Mouse (Mus musculus): ENCODE data around the gene Gm19402. TPM values are rescaled to one million over a fixed set of nuclear protein-coding genes. Genes with fewer than 3 reads are reported as not detected.

Gm19402 gene
- polyA plus RNA-seq (2014; fragmentation: Illumina TruSeq; extraction: RNeasy Lipid Tissue Mini Kit (QIAGEN cat#74804); ENCODE audit: insufficient read depth, low read depth, low replicate concordance), result not detected

GRCm38 (mm10) chr10:77690356-77690807 lies at the start of gene Gm19402:
Gene Gm19402, minus strand, starts transcription at chr10:77690757.

GRCm38 (mm10) chr10:77726186-77726585 lies 35.6 kb upstream of the Gm19402 start, which contains the start of gene Gm10100:
Gene Gm10100, plus strand, starts transcription at chr10:77726486.

GRCm38 (mm10) chr10:77720299-77720698 lies 29.7 kb upstream of the Gm19402 start, which contains the start of gene Krtap12-1:
Gene Krtap12-1, plus strand, starts transcription at chr10:77720599.

GRCm38 (mm10) chr10:77715507-77715906 lies 24.9 kb upstream of the Gm19402 start, which contains the start of gene Gm10142:
Gene Gm10142, plus strand, starts transcription at chr10:77715807.

GRCm38 (mm10) chr10:77711157-77711556 lies 20.6 kb upstream of the Gm19402 start, which contains the start of gene Gm10024:
Gene Gm10024, plus strand, starts transcription at chr10:77711457.

GRCm38 (mm10) chr10:77706326-77706725 lies 15.8 kb upstream of the Gm19402 start, which contains the start of gene Gm10272:
Gene Gm10272, plus strand, starts transcription at chr10:77706626.

GRCm38 (mm10) chr10:77697133-77697532 lies 6.6 kb upstream of the Gm19402 start, which contains the start of gene Gm9508:
Gene Gm9508, minus strand, starts transcription at chr10:77697233.

GRCm38 (mm10) chr10:77685895-77686664 lies 4.5 kb downstream of the Gm19402 start, which contains the start of gene Tspear:
Gene Tspear, plus strand, starts transcription at chr10:77686569.

Other genes starting within 250 kb of the Gm19402 start
- 16.8 TPM for gene Fam207a, start 175.0 kb downstream of the Gm19402 start, polyA plus RNA-seq (2014; fragmentation: Illumina TruSeq; extraction: RNeasy Lipid Tissue Mini Kit (QIAGEN cat#74804); ENCODE audit: insufficient read depth, low read depth, low replicate concordance)
- gene Itgb2, start 160.5 kb downstream of the Gm19402 start, polyA plus RNA-seq (2014; fragmentation: Illumina TruSeq; extraction: RNeasy Lipid Tissue Mini Kit (QIAGEN cat#74804); ENCODE audit: insufficient read depth, low read depth, low replicate concordance), result 40.3 TPM
- 165 TPM for gene Pttg1ip, start 109.0 kb downstream of the Gm19402 start, polyA plus RNA-seq (2014; fragmentation: Illumina TruSeq; extraction: RNeasy Lipid Tissue Mini Kit (QIAGEN cat#74804); ENCODE audit: insufficient read depth, low read depth, low replicate concordance)
- 119 TPM for gene Sumo3, start 84.7 kb downstream of the Gm19402 start, polyA plus RNA-seq (2014; fragmentation: Illumina TruSeq; extraction: RNeasy Lipid Tissue Mini Kit (QIAGEN cat#74804); ENCODE audit: insufficient read depth, low read depth, low replicate concordance)
- gene Gm49325, start 84.6 kb downstream of the Gm19402 start, polyA plus RNA-seq (2014; fragmentation: Illumina TruSeq; extraction: RNeasy Lipid Tissue Mini Kit (QIAGEN cat#74804); ENCODE audit: insufficient read depth, low read depth, low replicate concordance), result 1.5 TPM
- gene Ube2g2, start 68.5 kb downstream of the Gm19402 start, polyA plus RNA-seq (2014; fragmentation: Illumina TruSeq; extraction: RNeasy Lipid Tissue Mini Kit (QIAGEN cat#74804); ENCODE audit: insufficient read depth, low read depth, low replicate concordance), result 44.6 TPM
- gene Tspear, start 4.2 kb downstream of the Gm19402 start, polyA plus RNA-seq (2014; fragmentation: Illumina TruSeq; extraction: RNeasy Lipid Tissue Mini Kit (QIAGEN cat#74804); ENCODE audit: insufficient read depth, low read depth, low replicate concordance), result not detected
- gene Gm9508, start 6.5 kb upstream of the Gm19402 start, polyA plus RNA-seq (2014; fragmentation: Illumina TruSeq; extraction: RNeasy Lipid Tissue Mini Kit (QIAGEN cat#74804); ENCODE audit: insufficient read depth, low read depth, low replicate concordance), result not detected
- gene Gm10272, start 15.9 kb upstream of the Gm19402 start, polyA plus RNA-seq (2014; fragmentation: Illumina TruSeq; extraction: RNeasy Lipid Tissue Mini Kit (QIAGEN cat#74804); ENCODE audit: insufficient read depth, low read depth, low replicate concordance), result not detected
- gene Gm10024, start 20.7 kb upstream of the Gm19402 start, polyA plus RNA-seq (2014; fragmentation: Illumina TruSeq; extraction: RNeasy Lipid Tissue Mini Kit (QIAGEN cat#74804); ENCODE audit: insufficient read depth, low read depth, low replicate concordance), result not detected
- gene Gm10142, start 25.1 kb upstream of the Gm19402 start, polyA plus RNA-seq (2014; fragmentation: Illumina TruSeq; extraction: RNeasy Lipid Tissue Mini Kit (QIAGEN cat#74804); ENCODE audit: insufficient read depth, low read depth, low replicate concordance), result not detected
- gene Krtap12-1, start 29.8 kb upstream of the Gm19402 start, polyA plus RNA-seq (2014; fragmentation: Illumina TruSeq; extraction: RNeasy Lipid Tissue Mini Kit (QIAGEN cat#74804); ENCODE audit: insufficient read depth, low read depth, low replicate concordance), result not detected
- not detected for gene Gm10100, start 35.7 kb upstream of the Gm19402 start, polyA plus RNA-seq (2014; fragmentation: Illumina TruSeq; extraction: RNeasy Lipid Tissue Mini Kit (QIAGEN cat#74804); ENCODE audit: insufficient read depth, low read depth, low replicate concordance)
- not detected for gene Gm18596, start 51.9 kb upstream of the Gm19402 start, polyA plus RNA-seq (2014; fragmentation: Illumina TruSeq; extraction: RNeasy Lipid Tissue Mini Kit (QIAGEN cat#74804); ENCODE audit: insufficient read depth, low read depth, low replicate concordance)
- not detected for gene Gm9736, start 60.6 kb upstream of the Gm19402 start, polyA plus RNA-seq (2014; fragmentation: Illumina TruSeq; extraction: RNeasy Lipid Tissue Mini Kit (QIAGEN cat#74804); ENCODE audit: insufficient read depth, low read depth, low replicate concordance)
- gene Gm3233, start 68.9 kb upstream of the Gm19402 start, polyA plus RNA-seq (2014; fragmentation: Illumina TruSeq; extraction: RNeasy Lipid Tissue Mini Kit (QIAGEN cat#74804); ENCODE audit: insufficient read depth, low read depth, low replicate concordance), result not detected
- not detected for gene Gm3238, start 80.6 kb upstream of the Gm19402 start, polyA plus RNA-seq (2014; fragmentation: Illumina TruSeq; extraction: RNeasy Lipid Tissue Mini Kit (QIAGEN cat#74804); ENCODE audit: insufficient read depth, low read depth, low replicate concordance)
- gene Gm7138, start 86.2 kb upstream of the Gm19402 start, polyA plus RNA-seq (2014; fragmentation: Illumina TruSeq; extraction: RNeasy Lipid Tissue Mini Kit (QIAGEN cat#74804); ENCODE audit: insufficient read depth, low read depth, low replicate concordance), result not detected
- not detected for gene Gm3250, start 91.8 kb upstream of the Gm19402 start, polyA plus RNA-seq (2014; fragmentation: Illumina TruSeq; extraction: RNeasy Lipid Tissue Mini Kit (QIAGEN cat#74804); ENCODE audit: insufficient read depth, low read depth, low replicate concordance)
- not detected for gene Gm7137, start 97.4 kb upstream of the Gm19402 start, polyA plus RNA-seq (2014; fragmentation: Illumina TruSeq; extraction: RNeasy Lipid Tissue Mini Kit (QIAGEN cat#74804); ENCODE audit: insufficient read depth, low read depth, low replicate concordance)
- gene Gm9639, start 104.3 kb upstream of the Gm19402 start, polyA plus RNA-seq (2014; fragmentation: Illumina TruSeq; extraction: RNeasy Lipid Tissue Mini Kit (QIAGEN cat#74804); ENCODE audit: insufficient read depth, low read depth, low replicate concordance), result not detected
- gene Gm19668, start 108.4 kb upstream of the Gm19402 start, polyA plus RNA-seq (2014; fragmentation: Illumina TruSeq; extraction: RNeasy Lipid Tissue Mini Kit (QIAGEN cat#74804); ENCODE audit: insufficient read depth, low read depth, low replicate concordance), result not detected
- gene Gm9507, start 121.1 kb upstream of the Gm19402 start, polyA plus RNA-seq (2014; fragmentation: Illumina TruSeq; extraction: RNeasy Lipid Tissue Mini Kit (QIAGEN cat#74804); ENCODE audit: insufficient read depth, low read depth, low replicate concordance), result not detected
- gene Gm2696, start 123.9 kb upstream of the Gm19402 start, polyA plus RNA-seq (2014; fragmentation: Illumina TruSeq; extraction: RNeasy Lipid Tissue Mini Kit (QIAGEN cat#74804); ENCODE audit: insufficient read depth, low read depth, low replicate concordance), result not detected
- not detected for gene Krtap10-4, start 136.3 kb upstream of the Gm19402 start, polyA plus RNA-seq (2014; fragmentation: Illumina TruSeq; extraction: RNeasy Lipid Tissue Mini Kit (QIAGEN cat#74804); ENCODE audit: insufficient read depth, low read depth, low replicate concordance)
- gene Krtap10-10, start 145.2 kb upstream of the Gm19402 start, polyA plus RNA-seq (2014; fragmentation: Illumina TruSeq; extraction: RNeasy Lipid Tissue Mini Kit (QIAGEN cat#74804); ENCODE audit: insufficient read depth, low read depth, low replicate concordance), result not detected
- not detected for gene Gm36176, start 156.0 kb upstream of the Gm19402 start, polyA plus RNA-seq (2014; fragmentation: Illumina TruSeq; extraction: RNeasy Lipid Tissue Mini Kit (QIAGEN cat#74804); ENCODE audit: insufficient read depth, low read depth, low replicate concordance)
- not detected for gene Gm10318, start 162.1 kb upstream of the Gm19402 start, polyA plus RNA-seq (2014; fragmentation: Illumina TruSeq; extraction: RNeasy Lipid Tissue Mini Kit (QIAGEN cat#74804); ENCODE audit: insufficient read depth, low read depth, low replicate concordance)
- gene Gm3285, start 171.2 kb upstream of the Gm19402 start, polyA plus RNA-seq (2014; fragmentation: Illumina TruSeq; extraction: RNeasy Lipid Tissue Mini Kit (QIAGEN cat#74804); ENCODE audit: insufficient read depth, low read depth, low replicate concordance), result not detected
- gene Lrrc3, start 211.8 kb upstream of the Gm19402 start, polyA plus RNA-seq (2014; fragmentation: Illumina TruSeq; extraction: RNeasy Lipid Tissue Mini Kit (QIAGEN cat#74804); ENCODE audit: insufficient read depth, low read depth, low replicate concordance), result 0.40 TPM

Measured in lung, adult 10 weeks (tissue).